Mouse (Mus musculus) hindbrain, embryonic 12.5 days (tissue): ENCODE results near the gene Gstm5. TPM values are rescaled to one million over a fixed set of nuclear protein-coding genes. Genes with fewer than 3 reads are reported as not detected.

ENCODE experiments used
- ATAC-seq: fragments of 200-750 bp; cut with Nextera tagmentation; 2 replicates; pipeline ENCODE4 v1.8.0; 2017; ENCODE audit warnings: moderate TSS enrichment; ENCODE audit not compliant: low FRiP score
- H3K27ac ChIP-seq: fragments of 300-500 bp; sonication (generic); 2 replicates; pipeline ENCODE4 v1.5.1; 2016; ENCODE audit warnings: mild to moderate bottlenecking
- H3K27me3 ChIP-seq: fragments of 300-500 bp; sonication (generic); 2 replicates; pipeline ENCODE4 v1.6.1; 2016; ENCODE audit warnings: mild to moderate bottlenecking
- H3K36me3 ChIP-seq: fragments of 300-500 bp; sonication (generic); 2 replicates; pipeline ENCODE4 v1.6.1; 2016; ENCODE audit warnings: mild to moderate bottlenecking
- H3K4me1 ChIP-seq: fragments of 300-500 bp; sonication (generic); 2 replicates; pipeline ENCODE4 v1.6.1; 2016
- H3K4me2 ChIP-seq: fragments of 300-500 bp; sonication (generic); replicated peaks from 2 replicates; pipeline ENCODE4 v1.6.1; 2016; ENCODE audit warnings: mild to moderate bottlenecking
- H3K4me3 ChIP-seq: fragments of 300-500 bp; sonication (generic); 2 replicates; pipeline ENCODE4 v1.5.1; 2016; ENCODE audit warnings: mild to moderate bottlenecking
- H3K9ac ChIP-seq: fragments of 300-500 bp; sonication (generic); 2 replicates; pipeline ENCODE4 v1.6.1; 2016; ENCODE audit warnings: mild to moderate bottlenecking, moderate library complexity
- H3K9me3 ChIP-seq: fragments of 300-500 bp; sonication (generic); replicated peaks from 2 replicates; pipeline ENCODE4 v1.6.1; 2016; ENCODE audit warnings: mild to moderate bottlenecking
- WGBS: fragments of 180-500 bp; shearing (Covaris S2); methylation state at CpG from one replicate; pipeline ENCODE4 v1.1.7; 2016; 5-methylcytosine and 5-hydroxymethylcytosine counted together
- polyA plus RNA-seq: library from polyadenylated mRNA; unstranded; fragments of >200 nt; fragmentation: Nextera tagmentation; extraction: Ambion mirVana; gene quantifications from 2 replicates; pipeline ENCODE4 v1.2.1, GENCODE M21; 2016

Gstm5 gene
- polyA plus RNA-seq, 1 experiment from 2014 or later: 230 TPM

DNA sequence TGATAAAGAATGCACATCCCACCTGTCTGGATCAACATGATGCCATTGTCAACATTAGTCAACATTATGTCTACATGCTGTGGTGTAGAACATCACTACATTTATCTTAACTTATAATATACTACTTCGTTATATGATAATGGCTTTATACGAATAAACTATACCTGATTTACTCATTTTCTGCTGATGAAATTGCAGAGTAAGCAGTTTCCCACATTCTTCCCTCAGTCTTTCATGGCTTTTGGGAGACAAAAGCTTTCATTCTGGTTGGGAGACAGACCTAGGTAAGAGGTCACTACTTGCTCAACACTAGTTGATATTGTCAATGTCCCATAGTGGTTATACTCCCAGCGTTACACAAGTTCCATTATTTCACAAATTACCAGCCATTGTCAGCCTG, 29.7 kb downstream of the Gstm5 start:
- Histone ChIP-seq H3K27me3 (no peaks in the 10 kb centered on the region), H3K4me2 (no peak overlapping the region), H3K9me3 (no peaks in the 10 kb centered on the region), H3K27ac (no peak overlapping the region), H3K36me3 (no peaks in the 10 kb centered on the region), H3K4me3 (no peak overlapping the region), H3K9ac (no peak overlapping the region), H3K4me1 (peaks cover 8% of the 10 kb centered on the region)
- WGBS: 93% methylated on average over 3 of the region's 3 CpGs
- no peak for ATAC-seq

GRCm38 (mm10) chr3:107927841-107928240, 32.2 kb downstream of the Gstm5 start:
- Histone ChIP-seq H3K27ac (no peak overlapping the region), H3K9me3 (no peaks in the 10 kb centered on the region), H3K4me2 (no peak overlapping the region), H3K27me3 (no peaks in the 10 kb centered on the region), H3K36me3 (no peaks in the 10 kb centered on the region), H3K9ac (no peak overlapping the region), H3K4me3 (no peak overlapping the region), H3K4me1 (peaks cover 23% of the 10 kb centered on the region)
- no peak for ATAC-seq
- 69% methylated on average over 3 of the region's 3 CpGs for WGBS

DNA sequence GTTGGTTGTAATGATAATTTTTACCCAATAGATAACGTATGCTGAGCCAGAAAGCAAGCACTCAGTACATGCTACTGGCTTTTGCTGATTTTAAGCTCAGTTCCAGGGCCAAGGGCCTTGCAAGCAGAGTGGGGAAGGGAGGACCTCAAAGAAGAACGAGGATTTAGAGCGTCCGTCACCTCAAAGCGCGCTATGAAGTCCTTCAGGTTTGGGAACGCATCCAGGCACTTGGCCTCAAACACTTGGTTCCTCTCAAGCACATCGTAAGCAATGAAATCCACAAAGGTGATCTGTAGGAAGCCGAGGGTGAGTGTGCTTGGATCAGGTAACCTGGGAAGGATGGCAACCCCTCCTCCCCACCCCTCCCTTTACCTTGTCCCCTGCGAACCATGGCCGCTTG, 33.1 kb downstream of the Gstm5 start:
- no peaks in the 10 kb centered on the region for H3K9me3 ChIP-seq
- H3K4me3 ChIP-seq: no peak overlapping the region
- peaks cover 23% of the 10 kb centered on the region for H3K4me1 ChIP-seq
- 89% methylated on average over 11 of the region's 11 CpGs for WGBS
- no peak overlapping the region for H3K9ac ChIP-seq
- H3K27ac ChIP-seq: no peak overlapping the region
- no peaks in the 10 kb centered on the region for H3K27me3 ChIP-seq
- ATAC-seq: no peak
- H3K4me2 ChIP-seq: no peak overlapping the region
- no peaks in the 10 kb centered on the region for H3K36me3 ChIP-seq

DNA sequence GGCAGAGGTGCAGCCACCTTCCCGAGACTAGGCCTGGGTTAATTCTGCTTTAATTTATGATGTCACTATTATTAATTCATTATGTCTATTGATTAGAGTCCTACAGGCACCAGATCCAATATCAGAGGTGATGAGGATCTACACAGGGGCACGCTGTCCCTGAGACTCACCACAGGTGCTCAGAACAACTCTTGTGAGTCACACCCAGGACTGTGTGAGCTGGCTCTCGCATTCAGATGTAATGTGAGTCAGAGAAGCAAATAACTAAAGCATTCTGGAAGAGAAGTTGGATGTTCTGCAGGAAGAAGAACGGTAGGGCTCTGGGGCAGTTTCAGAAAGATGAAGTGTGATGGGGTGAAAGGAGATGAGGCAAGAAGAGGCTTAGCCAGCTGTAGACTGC, 33.6 kb downstream of the Gstm5 start:
- no peak overlapping the region for H3K27ac ChIP-seq
- no peak overlapping the region for H3K4me2 ChIP-seq
- ATAC-seq: no peak
- H3K4me3 ChIP-seq: no peak overlapping the region
- H3K9ac ChIP-seq: no peak overlapping the region
- peaks cover 23% of the 10 kb centered on the region for H3K4me1 ChIP-seq
- H3K27me3 ChIP-seq: no peaks in the 10 kb centered on the region
- no peaks in the 10 kb centered on the region for H3K36me3 ChIP-seq
- H3K9me3 ChIP-seq: no peaks in the 10 kb centered on the region
- WGBS: 85% methylated on average over 4 of the region's 4 CpGs

GRCm38 (mm10) chr3:107929731-107930130, 34.1 kb downstream of the Gstm5 start:
- Histone ChIP-seq H3K4me2 (no peak overlapping the region), H3K9me3 (no peaks in the 10 kb centered on the region), H3K4me3 (no peak overlapping the region), H3K36me3 (no peaks in the 10 kb centered on the region), H3K9ac (no peak overlapping the region), H3K27ac (no peak overlapping the region), H3K4me1 (peaks cover 23% of the 10 kb centered on the region), H3K27me3 (no peaks in the 10 kb centered on the region)
- 89% methylated on average over 4 of the region's 4 CpGs for WGBS
- no peak for ATAC-seq

DNA sequence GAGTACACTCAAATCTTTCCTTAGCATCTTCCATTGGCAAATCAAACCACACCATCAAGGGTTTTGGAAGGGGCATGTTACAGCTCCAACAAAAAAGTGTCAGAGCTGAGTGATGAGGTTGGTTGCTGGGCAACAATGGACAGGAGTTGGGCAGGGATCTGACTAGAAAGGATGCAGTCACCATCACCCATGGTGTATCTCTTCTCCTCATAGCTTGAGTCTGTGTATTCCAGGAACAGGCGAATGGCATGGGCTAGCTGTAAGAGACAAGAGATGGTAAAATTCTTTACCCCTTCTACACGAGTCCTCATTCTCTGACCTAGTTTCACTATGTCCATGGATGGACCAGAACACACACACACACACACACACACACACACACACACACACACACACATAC, 35.5 kb downstream of the Gstm5 start:
- Histone ChIP-seq H3K9me3 (no peaks in the 10 kb centered on the region), H3K4me3 (peak overlapping the region; percentile 23), H3K4me1 (peaks cover 23% of the 10 kb centered on the region), H3K27ac (peak overlapping the region; percentile 89), H3K4me2 (peak overlapping the region; percentile 52), H3K36me3 (no peaks in the 10 kb centered on the region), H3K9ac (peak overlapping the region; percentile 55; the same call in 1 of the 2 replicates), H3K27me3 (no peaks in the 10 kb centered on the region)
- WGBS: 62% methylated on average over 2 of the region's 2 CpGs
- ATAC-seq: peak; percentile 60; the same call in 1 of the 2 replicates

DNA sequence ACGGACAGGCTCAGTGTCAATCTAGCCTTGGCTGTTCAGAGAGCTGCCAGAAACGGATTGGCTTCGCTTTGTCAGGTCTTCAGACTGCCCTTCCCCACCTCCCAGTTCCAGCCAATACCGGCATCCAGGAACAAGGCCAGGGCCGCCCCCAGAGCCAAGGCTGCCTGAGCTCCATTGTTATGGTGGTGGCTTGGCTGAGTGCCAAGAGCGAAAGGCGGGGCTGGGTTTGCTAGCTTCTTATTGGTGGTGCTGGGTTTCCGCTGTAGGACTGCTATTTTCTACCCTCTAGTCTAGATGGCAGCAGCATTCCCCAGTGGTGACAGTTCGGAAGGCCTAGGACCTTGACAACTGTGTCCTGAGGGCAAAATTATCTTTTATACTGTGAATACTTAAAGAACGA, 36.0 kb downstream of the Gstm5 start, which contains the start of gene Gstm7:
TSS of gene Gstm7 (minus strand) at position 148 of the 400 bp plus-strand sequence.
- Histone ChIP-seq H3K9me3 (no peaks in the 10 kb centered on the region), H3K27ac (peak within 1 kb of the TSS; percentile 89), H3K4me2 (peak within 1 kb of the TSS; percentile 52), H3K4me3 (peak within 1 kb of the TSS; percentile 23), H3K36me3 (no peaks in the 10 kb centered on the region), H3K4me1 (peaks cover 23% of the 10 kb centered on the region), H3K27me3 (no peaks in the 10 kb centered on the region), H3K9ac (peak within 1 kb of the TSS; percentile 55; the same call in 1 of the 2 replicates)
- peak; percentile 98 for ATAC-seq
- 3% methylated on average over 10 of the region's 10 CpGs for WGBS

DNA sequence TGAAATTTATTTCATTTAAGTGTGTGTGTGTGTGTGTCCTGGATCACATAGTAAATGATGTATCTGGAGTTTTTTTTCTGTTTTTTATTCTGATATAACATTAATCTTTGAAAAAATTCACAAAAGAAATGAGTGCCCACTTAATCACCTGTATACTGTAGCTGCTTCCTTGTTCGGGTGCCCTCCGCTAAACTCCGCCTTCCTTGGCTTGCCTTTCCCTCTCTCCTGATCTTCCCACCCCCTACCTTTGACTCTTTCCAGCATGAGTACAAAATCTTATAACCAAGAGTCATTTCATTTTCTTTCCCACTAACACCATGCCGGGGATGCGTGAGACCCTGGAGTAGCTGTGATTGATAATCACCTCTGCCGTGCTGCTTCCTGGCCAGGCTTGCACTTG, 36.5 kb downstream of the Gstm5 start:
- Histone ChIP-seq H3K4me3 (no peak overlapping the region), H3K27me3 (no peaks in the 10 kb centered on the region), H3K9me3 (no peaks in the 10 kb centered on the region), H3K27ac (no peak overlapping the region), H3K9ac (no peak overlapping the region), H3K36me3 (no peaks in the 10 kb centered on the region), H3K4me2 (no peak overlapping the region), H3K4me1 (peaks cover 23% of the 10 kb centered on the region)
- WGBS: 73% methylated on average over 6 of the region's 6 CpGs
- peak; percentile 35 for ATAC-seq

DNA sequence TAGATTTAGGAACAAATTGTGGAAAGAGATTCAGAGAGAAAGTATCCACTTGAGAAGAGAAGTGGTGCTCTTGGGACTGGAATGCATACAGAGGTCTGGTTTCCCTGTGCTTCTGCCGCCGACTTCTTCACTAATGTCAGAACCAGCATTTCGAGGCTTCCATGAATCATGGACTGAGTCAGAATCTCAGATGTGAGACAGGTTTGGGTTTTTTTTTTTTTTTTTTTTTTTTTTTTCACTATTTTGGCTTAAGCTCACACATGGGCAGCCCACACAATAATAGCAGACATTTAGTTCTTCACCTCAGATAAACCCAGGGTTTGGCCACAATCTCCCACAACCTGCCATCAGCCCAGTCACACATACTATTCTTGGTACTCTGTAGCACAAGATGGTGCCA, 39.6 kb downstream of the Gstm5 start:
- ATAC-seq: no peak
- no peak overlapping the region for H3K9ac ChIP-seq
- no peak overlapping the region for H3K27ac ChIP-seq
- no peak overlapping the region for H3K4me2 ChIP-seq
- H3K4me1 ChIP-seq: peaks cover 22% of the 10 kb centered on the region
- no peaks in the 10 kb centered on the region for H3K9me3 ChIP-seq
- WGBS: 87% methylated on average over 3 of the region's 3 CpGs
- no peaks in the 10 kb centered on the region for H3K36me3 ChIP-seq
- no peak overlapping the region for H3K4me3 ChIP-seq
- H3K27me3 ChIP-seq: no peaks in the 10 kb centered on the region

GRCm38 (mm10) chr3:107935888-107936287, 40.3 kb downstream of the Gstm5 start:
- Histone ChIP-seq H3K4me1 (peaks cover 18% of the 10 kb centered on the region), H3K9ac (no peak overlapping the region), H3K4me2 (no peak overlapping the region), H3K36me3 (no peaks in the 10 kb centered on the region), H3K27ac (no peak overlapping the region), H3K9me3 (no peaks in the 10 kb centered on the region), H3K4me3 (no peak overlapping the region), H3K27me3 (no peaks in the 10 kb centered on the region)
- 68% methylated on average over 3 of the region's 3 CpGs for WGBS
- ATAC-seq: no peak

- WGBS: 65% methylated on average over 3 of the region's 3 CpGs
- ATAC-seq: no peak
- Histone ChIP-seq H3K9ac (no peak overlapping the region), H3K4me2 (no peak overlapping the region), H3K36me3 (no peaks in the 10 kb centered on the region), H3K4me3 (no peak overlapping the region), H3K9me3 (no peaks in the 10 kb centered on the region), H3K27me3 (peaks cover 3% of the 10 kb centered on the region; the same call in 1 of the 2 replicates), H3K27ac (no peak overlapping the region), H3K4me1 (peaks cover 16% of the 10 kb centered on the region)
Observed at GRCm38 (mm10) chr3:107939403-107939802, 43.8 kb downstream of the Gstm5 start.

DNA sequence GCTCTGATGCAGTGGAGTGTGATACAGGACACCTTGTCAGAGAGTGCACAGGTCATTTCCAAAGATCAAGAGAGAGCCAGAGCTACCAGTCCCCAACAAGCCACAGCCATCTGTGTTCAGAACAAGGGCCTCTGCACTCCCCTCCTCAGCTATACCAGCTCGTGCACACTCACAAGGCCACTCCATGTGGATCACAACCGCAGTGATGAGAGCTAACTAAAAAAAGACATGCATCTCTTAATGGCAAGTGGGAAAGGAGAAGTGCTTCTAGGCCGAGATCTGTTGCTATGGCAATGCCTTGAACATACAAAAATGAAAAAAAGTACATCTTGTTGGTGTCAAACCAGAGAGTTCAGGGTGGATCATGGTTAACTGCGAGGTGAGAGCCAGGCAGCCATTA, 44.2 kb downstream of the Gstm5 start:
- Histone ChIP-seq H3K4me2 (no peak overlapping the region), H3K27me3 (peaks cover 3% of the 10 kb centered on the region; the same call in 1 of the 2 replicates), H3K9ac (no peak overlapping the region), H3K4me3 (no peak overlapping the region), H3K36me3 (no peaks in the 10 kb centered on the region), H3K27ac (no peak overlapping the region), H3K4me1 (peaks cover 16% of the 10 kb centered on the region), H3K9me3 (no peaks in the 10 kb centered on the region)
- WGBS: 79% methylated on average over 4 of the region's 4 CpGs
- ATAC-seq: no peak

GRCm38 (mm10) chr3:107940524-107940923, 44.9 kb downstream of the Gstm5 start:
- Histone ChIP-seq H3K36me3 (no peaks in the 10 kb centered on the region), H3K9ac (no peak overlapping the region), H3K4me1 (peaks cover 16% of the 10 kb centered on the region), H3K4me2 (no peak overlapping the region), H3K27ac (no peak overlapping the region), H3K27me3 (peaks cover 3% of the 10 kb centered on the region; the same call in 1 of the 2 replicates), H3K9me3 (no peaks in the 10 kb centered on the region), H3K4me3 (no peak overlapping the region)
- no peak for ATAC-seq
- 77% methylated on average over 7 of the region's 7 CpGs for WGBS
